Mouse (Mus musculus): ENCODE data around the gene Rps2. TPM values are rescaled to one million over a fixed set of nuclear protein-coding genes. Genes with fewer than 3 reads are reported as not detected.
"Not testable (repeated sequence)": the region's sequence is repeated elsewhere in the genome, so short reads cannot be mapped to it uniquely, and the experiment has no call there.

Rps2 gene
- polyA plus RNA-seq, 1 experiment from 2014 or later = 1,497 TPM

DNA sequence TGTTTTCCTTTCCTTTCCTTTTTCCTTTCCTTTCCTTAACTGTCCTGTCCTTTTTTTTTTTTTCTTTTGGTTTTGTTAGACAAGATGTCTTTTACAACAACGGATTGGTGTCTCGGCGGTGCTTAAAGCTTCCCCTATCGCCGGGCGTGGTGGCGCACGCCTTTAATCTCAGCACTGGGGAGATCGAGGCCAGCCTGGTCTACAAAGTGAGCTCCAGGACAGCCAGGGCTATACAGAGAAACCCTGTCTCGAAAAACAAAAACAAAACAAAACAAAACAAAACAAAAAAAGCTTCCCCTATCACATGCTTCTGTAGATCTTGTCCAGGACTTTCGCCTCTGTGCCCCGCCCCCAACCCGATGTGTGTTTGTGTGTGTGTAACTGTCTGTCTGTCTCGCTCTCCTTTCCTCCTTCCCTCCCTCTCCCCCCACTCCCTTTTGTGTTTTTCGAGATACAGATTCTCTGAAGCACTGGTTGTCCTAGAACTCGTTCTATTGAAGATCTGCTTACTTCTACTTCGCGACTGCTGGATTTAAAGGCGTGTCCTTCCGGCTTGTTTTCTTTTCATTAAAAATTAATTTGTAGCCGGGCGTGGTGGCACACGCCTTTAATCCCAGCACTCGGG lies 10.0 kb upstream of the Rps2 start:
- H3K4me2 ChIP-seq = peak overlapping the region; percentile 65
- H3K9ac ChIP-seq = peak overlapping the region; percentile 82
- ATAC-seq (ENCODE audit: insufficient number of reproducible peaks, low FRiP score, low TSS enrichment, low read depth) = no peak
- H3K9me3 ChIP-seq = no peaks in the 10 kb centered on the region
- peak overlapping the region; percentile 90 for H3K27ac ChIP-seq
- WGBS = 5% methylated on average over 24 of the region's 24 CpGs
- H3K4me1 ChIP-seq = peaks cover 18% of the 10 kb centered on the region
- H3K4me3 ChIP-seq = peak overlapping the region; percentile 82
- no peaks in the 10 kb centered on the region for H3K27me3 ChIP-seq
- peaks cover 24% of the 10 kb centered on the region for H3K36me3 ChIP-seq

- Histone ChIP-seq H3K4me1 (peaks cover 18% of the 10 kb centered on the region), H3K27me3 (no peaks in the 10 kb centered on the region), H3K27ac (no peak overlapping the region), H3K36me3 (peaks cover 21% of the 10 kb centered on the region), H3K9me3 (no peaks in the 10 kb centered on the region), H3K4me3 (no peak overlapping the region), H3K4me2 (peak overlapping the region; percentile 65; the same call in 1 of the 2 replicates), H3K9ac (no peak overlapping the region)
- ATAC-seq (ENCODE audit: insufficient number of reproducible peaks, low FRiP score, low TSS enrichment, low read depth) = no peak
- WGBS = 36% methylated on average over 2 of the region's 2 CpGs
These were observed 9.3 kb upstream of the Rps2 start for GRCm38 (mm10) chr17:24708646-24709045.

DNA sequence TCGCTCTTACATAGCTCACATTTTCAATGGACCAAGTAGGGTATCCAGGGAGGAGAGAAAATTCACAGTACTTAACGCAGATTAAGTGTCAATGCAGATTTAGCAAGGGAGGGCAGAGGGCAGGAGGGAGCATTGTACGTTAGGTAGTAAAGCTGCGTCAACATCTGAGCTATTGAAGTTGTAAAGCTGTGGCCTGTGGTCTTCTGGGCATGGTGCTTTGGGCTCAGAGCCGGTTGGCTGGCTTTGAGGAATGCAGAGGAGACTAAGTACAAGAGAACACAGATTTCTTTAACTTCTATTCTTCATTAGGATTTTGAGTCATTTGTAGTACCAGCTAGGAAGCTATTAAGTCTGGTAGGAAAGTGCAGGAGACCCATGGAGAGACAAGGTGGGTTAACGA lies 2.4 kb upstream of the Rps2 start:
- Histone ChIP-seq H3K9ac (no peak overlapping the region), H3K9me3 (no peaks in the 10 kb centered on the region), H3K36me3 (peaks cover 24% of the 10 kb centered on the region), H3K4me3 (no peak overlapping the region), H3K4me2 (no peak overlapping the region), H3K27ac (no peak overlapping the region), H3K27me3 (no peaks in the 10 kb centered on the region), H3K4me1 (0 out of 2 replicates have a peak, but pooled peaks cover 4% of the 10 kb centered on the region)
- ATAC-seq (ENCODE audit: insufficient number of reproducible peaks, low FRiP score, low TSS enrichment, low read depth) = no peak
- 61% methylated on average over 6 of the region's 6 CpGs for WGBS

- H3K4me3 ChIP-seq = no peak overlapping the region
These were observed 1.7 kb upstream of the Rps2 start for GRCm38 (mm10) chr17:24716166-24716682.

GRCm38 (mm10) chr17:24718938-24719337 lies 1.0 kb downstream of the Rps2 start:
- not testable (repeated sequence) for H3K9me3 ChIP-seq; H3K27ac ChIP-seq; H3K27me3 ChIP-seq; ATAC-seq (ENCODE audit: insufficient number of reproducible peaks, low FRiP score, low TSS enrichment, low read depth)
- peak overlapping the region; percentile 93 for H3K9ac ChIP-seq
- H3K36me3 ChIP-seq = peaks cover 42% of the 10 kb centered on the region
- peaks cover 29% of the 10 kb centered on the region for H3K4me1 ChIP-seq
- H3K4me3 ChIP-seq = peak overlapping the region; percentile 75
- H3K4me2 ChIP-seq = peak overlapping the region; percentile 51
- 61% methylated on average over 5 of the region's 5 CpGs for WGBS

More at GRCm38 (mm10) chr17:24716166-24716682, 1.7 kb upstream of the Rps2 start:
- Histone ChIP-seq H3K9me3 (no peaks in the 10 kb centered on the region), H3K4me1 (peaks cover 5% of the 10 kb centered on the region), H3K36me3 (peaks cover 27% of the 10 kb centered on the region), H3K9ac (no peak overlapping the region), H3K4me2 (no peak overlapping the region), H3K27me3 (no peaks in the 10 kb centered on the region), H3K27ac (no peak overlapping the region)
- no peak for ATAC-seq (ENCODE audit: insufficient number of reproducible peaks, low FRiP score, low TSS enrichment, low read depth)
- 94% methylated on average over 15 of the region's 15 CpGs for WGBS

GRCm38 (mm10) chr17:24719494-24720222 lies 1.7 kb downstream of the Rps2 start:
- peaks cover 42% of the 10 kb centered on the region for H3K36me3 ChIP-seq
- peak overlapping the region; percentile 93 for H3K9ac ChIP-seq
- H3K27me3 ChIP-seq = no peaks in the 10 kb centered on the region
- peak; percentile 98 for ATAC-seq (ENCODE audit: insufficient number of reproducible peaks, low FRiP score, low TSS enrichment, low read depth)
- peaks cover 32% of the 10 kb centered on the region for H3K4me1 ChIP-seq
- peak overlapping the region; percentile 74 for H3K4me2 ChIP-seq
- H3K9me3 ChIP-seq = no peaks in the 10 kb centered on the region
- H3K4me3 ChIP-seq = peak overlapping the region; percentile 75
- under 1% methylated on average over 61 of the region's 61 CpGs for WGBS
- H3K27ac ChIP-seq = peak overlapping the region; percentile 91

- H3K9ac ChIP-seq = peak overlapping the region; percentile 74
- not testable (repeated sequence) for H3K9me3 ChIP-seq; ATAC-seq (ENCODE audit: insufficient number of reproducible peaks, low FRiP score, low TSS enrichment, low read depth); H3K27me3 ChIP-seq
- H3K4me2 ChIP-seq = peak overlapping the region; percentile 74
- H3K36me3 ChIP-seq = peaks cover 40% of the 10 kb centered on the region
- 1% methylated on average over 11 of the region's 11 CpGs for WGBS
- peak overlapping the region; percentile 91; the same call in 1 of the 2 replicates for H3K27ac ChIP-seq
- H3K4me3 ChIP-seq = peak overlapping the region; percentile 75
- H3K4me1 ChIP-seq = peaks cover 32% of the 10 kb centered on the region
These were observed 2.7 kb downstream of the Rps2 start for GRCm38 (mm10) chr17:24720616-24721015.

DNA sequence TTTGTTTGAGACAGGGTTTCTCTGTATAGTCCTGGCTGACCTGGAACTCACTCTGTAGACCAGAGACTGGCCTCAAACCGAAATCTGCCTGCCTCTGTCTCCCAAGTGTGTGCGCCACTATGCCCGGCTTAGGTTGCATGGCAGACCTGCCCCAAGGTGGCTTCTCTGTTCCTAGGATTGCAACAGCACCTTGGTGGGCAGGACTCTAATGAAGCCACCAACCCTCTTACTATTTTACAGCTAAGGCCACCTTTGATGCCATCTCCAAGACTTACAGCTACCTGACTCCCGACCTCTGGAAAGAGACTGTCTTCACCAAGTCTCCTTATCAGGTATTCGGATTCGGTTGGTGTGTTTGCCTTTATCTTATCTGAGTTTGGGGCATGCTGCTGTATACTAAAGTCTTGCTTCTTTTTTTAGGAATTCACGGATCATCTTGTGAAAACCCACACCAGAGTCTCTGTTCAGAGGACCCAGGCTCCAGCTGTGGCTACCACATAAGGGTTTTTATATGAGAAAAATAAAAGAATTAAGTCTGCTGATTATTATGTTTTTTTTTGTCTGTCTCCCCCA lies 3.6 kb downstream of the Rps2 start:
- peaks cover 34% of the 10 kb centered on the region for H3K36me3 ChIP-seq
- peak overlapping the region; percentile 74 for H3K4me2 ChIP-seq
- not testable (repeated sequence) for ATAC-seq (ENCODE audit: insufficient number of reproducible peaks, low FRiP score, low TSS enrichment, low read depth); H3K27me3 ChIP-seq; H3K27ac ChIP-seq; H3K9me3 ChIP-seq
- WGBS = 65% methylated on average over 7 of the region's 7 CpGs
- H3K4me1 ChIP-seq = peaks cover 32% of the 10 kb centered on the region
- peak overlapping the region; percentile 75 for H3K4me3 ChIP-seq
- peak overlapping the region; percentile 31; the same call in 1 of the 2 replicates for H3K9ac ChIP-seq

- no peaks in the 10 kb centered on the region for H3K9me3 ChIP-seq
- peak overlapping the region; percentile 76; the same call in 1 of the 2 replicates for H3K4me3 ChIP-seq
- no peaks in the 10 kb centered on the region for H3K27me3 ChIP-seq
- no peak overlapping the region for H3K27ac ChIP-seq
- H3K36me3 ChIP-seq = peaks cover 26% of the 10 kb centered on the region
- ATAC-seq (ENCODE audit: insufficient number of reproducible peaks, low FRiP score, low TSS enrichment, low read depth) = no peak
- 0 out of 2 replicates have a peak overlapping the region, but pooled peaks have one; percentile 6 for H3K4me2 ChIP-seq
- WGBS = 30% methylated on average over 13 of the region's 13 CpGs
- peaks cover 32% of the 10 kb centered on the region for H3K4me1 ChIP-seq
- no peak overlapping the region for H3K9ac ChIP-seq
These were observed 4.5 kb downstream of the Rps2 start for GRCm38 (mm10) chr17:24722220-24722924.

DNA sequence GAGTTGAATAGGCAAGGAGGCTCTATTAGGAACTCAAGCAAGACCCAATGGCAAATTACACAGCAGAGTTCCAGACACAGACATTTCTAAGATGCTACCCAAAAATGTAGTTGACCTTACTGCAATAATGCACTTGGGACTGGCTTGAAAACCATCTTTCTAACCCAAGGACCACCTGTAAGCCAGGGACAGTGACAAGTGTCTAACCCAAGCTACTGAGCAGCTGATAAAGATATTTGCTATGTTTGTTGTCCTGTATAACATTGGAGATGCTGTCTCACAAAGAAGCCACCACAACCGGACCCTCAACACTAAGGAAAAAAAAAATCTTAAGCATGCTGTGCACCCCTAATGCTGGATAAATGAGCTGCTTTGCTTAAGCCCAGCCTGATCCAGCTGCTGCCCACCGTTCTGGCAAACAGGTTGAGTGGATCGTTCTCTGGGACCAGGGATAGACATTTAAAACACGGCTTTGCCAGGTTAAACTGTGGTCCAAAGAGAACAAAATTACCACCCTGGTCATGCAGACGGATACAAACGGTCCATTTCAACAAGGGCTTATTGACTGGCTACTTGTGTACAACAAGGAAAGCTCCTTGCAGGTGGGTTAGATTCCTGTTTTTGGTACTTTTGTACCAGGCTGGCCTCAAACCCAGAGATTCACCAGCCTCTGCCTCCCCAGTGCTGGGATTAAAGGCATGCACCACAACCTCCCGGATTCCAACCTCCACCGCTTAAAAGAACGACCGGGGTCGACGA lies 5.4 kb downstream of the Rps2 start:
- no peaks in the 10 kb centered on the region for H3K9me3 ChIP-seq
- WGBS = 1% methylated on average over 12 of the region's 12 CpGs
- peaks cover 18% of the 10 kb centered on the region for H3K36me3 ChIP-seq
- H3K27me3 ChIP-seq = no peaks in the 10 kb centered on the region
- peak overlapping the region; percentile 86 for H3K27ac ChIP-seq
- peak overlapping the region; percentile 76 for H3K4me3 ChIP-seq
- H3K4me1 ChIP-seq = peaks cover 32% of the 10 kb centered on the region
- H3K4me2 ChIP-seq = peak overlapping the region; percentile 84
- H3K9ac ChIP-seq = peak overlapping the region; percentile 78
- no peak for ATAC-seq (ENCODE audit: insufficient number of reproducible peaks, low FRiP score, low TSS enrichment, low read depth)

DNA sequence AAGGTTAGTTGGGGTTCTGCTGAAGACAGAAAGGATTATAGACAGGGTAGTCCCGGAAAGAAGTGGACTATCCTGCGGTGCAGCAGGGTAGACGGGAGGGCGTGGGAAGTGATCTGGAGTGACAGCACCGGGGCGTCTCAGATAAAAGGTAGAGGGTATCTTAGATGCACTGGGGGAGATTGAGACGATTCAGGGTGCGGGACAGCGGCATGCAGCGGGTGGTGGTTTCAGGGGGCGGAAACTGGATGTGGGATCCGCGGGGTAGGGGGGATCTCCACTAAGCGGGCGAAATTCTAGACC lies 5.9 kb downstream of the Rps2 start:
- Histone ChIP-seq H3K9ac (peak overlapping the region; percentile 78), H3K36me3 (peaks cover 18% of the 10 kb centered on the region), H3K9me3 (no peaks in the 10 kb centered on the region), H3K27me3 (no peaks in the 10 kb centered on the region), H3K27ac (peak overlapping the region; percentile 86), H3K4me3 (peak overlapping the region; percentile 76), H3K4me2 (peak overlapping the region; percentile 84), H3K4me1 (peaks cover 30% of the 10 kb centered on the region)
- WGBS = 0% methylated on average over 15 of the region's 15 CpGs
- ATAC-seq (ENCODE audit: insufficient number of reproducible peaks, low FRiP score, low TSS enrichment, low read depth) = no peak
